Mouse (Mus musculus): ENCODE results near the gene Bcorl1.

GRCm38 (mm10) chrX:48389380-48389779 lies 48.2 kb downstream of the Bcorl1 start:
- no peak for TF ChIP-seq CTCF (IDR thresholded peaks at IDR 0.05; ENCODE audit: low read depth, low read length)
- TF ChIP-seq POLR2A (IDR thresholded peaks at IDR 0.05; ENCODE audit: extremely low read depth, insufficient read depth, low read length): no peak

Measured in liver, adult 2 months (tissue).